Mouse (Mus musculus) midbrain, embryonic 16.5 days (tissue): ENCODE measurements at regions not wholly inside any gene's neighbourhood (a gene's known extent, or its start where the extent isn't known, plus 50 kb on each side); places are given as distances from the start of the nearest gene placed in this dataset.

Experiments
- ATAC-seq: fragments of 200-750 bp; cut with Nextera tagmentation; 2 replicates; pipeline ENCODE4 v1.8.0; 2017; ENCODE audit warnings: moderate TSS enrichment
- H3K27ac ChIP-seq: fragments of 300-500 bp; sonication (generic); 2 replicates; pipeline ENCODE4 v1.5.1; 2014; ENCODE audit warnings: mild to moderate bottlenecking, low read length, mixed read lengths
- H3K27me3 ChIP-seq: fragments of 300-500 bp; sonication (generic); 2 replicates; pipeline ENCODE4 v1.6.1; 2014; ENCODE audit warnings: low read depth, low read length, mixed read lengths; ENCODE audit not compliant: control insufficient read depth, insufficient read depth
- H3K36me3 ChIP-seq: fragments of 300-500 bp; sonication (generic); 2 replicates; pipeline ENCODE4 v1.6.1; 2014; ENCODE audit warnings: mild to moderate bottlenecking, low read length, moderate library complexity, mixed read lengths; ENCODE audit not compliant: control insufficient read depth, insufficient read depth
- H3K4me1 ChIP-seq: fragments of 300-500 bp; sonication (generic); 2 replicates; pipeline ENCODE4 v1.6.1; 2014; ENCODE audit warnings: mild to moderate bottlenecking, low read length, mixed read lengths; ENCODE audit not compliant: control insufficient read depth, insufficient read depth
- H3K4me2 ChIP-seq: fragments of 300-500 bp; sonication (generic); 2 replicates; pipeline ENCODE4 v1.6.1; 2014; ENCODE audit warnings: mild to moderate bottlenecking, low read length, mixed read lengths
- H3K4me3 ChIP-seq: fragments of 300-500 bp; sonication (generic); 2 replicates; pipeline ENCODE4 v1.5.1; 2014; ENCODE audit warnings: low read depth, mild to moderate bottlenecking, low read length, moderate library complexity, mixed read lengths
- H3K9ac ChIP-seq: fragments of 300-500 bp; sonication (generic); 2 replicates; pipeline ENCODE4 v1.6.1; 2014; ENCODE audit warnings: low read depth, low read length, mixed read lengths
- H3K9me3 ChIP-seq: fragments of 300-500 bp; sonication (generic); replicated peaks from 2 replicates; pipeline ENCODE4 v1.6.1; 2014; ENCODE audit warnings: mild to moderate bottlenecking, low read length, mixed read lengths; ENCODE audit not compliant: control insufficient read depth, poor library complexity, severe bottlenecking
- WGBS: fragments of 180-500 bp; shearing (Covaris S2); extraction: QIAGEN DNeasy Blood & Tissue Kit; methylation state at CpG from one replicate; pipeline ENCODE4 v1.1.7; 2014; 5-methylcytosine and 5-hydroxymethylcytosine counted together

- H3K27me3 ChIP-seq: no peaks in the 10 kb centered on the region
- no peaks in the 10 kb centered on the region for H3K4me1 ChIP-seq
- no peak overlapping the region for H3K4me3 ChIP-seq
- no peak overlapping the region for H3K9ac ChIP-seq
- no peaks in the 10 kb centered on the region for H3K9me3 ChIP-seq
- H3K27ac ChIP-seq: no peak overlapping the region
- no peak for ATAC-seq
- no peak overlapping the region for H3K4me2 ChIP-seq
- H3K36me3 ChIP-seq: no peaks in the 10 kb centered on the region
These were observed 532.7 kb upstream of the Hs6st1 start for GRCm38 (mm10) chr1:35535470-35535869.

- Histone ChIP-seq H3K4me3 (no peak overlapping the region), H3K9ac (no peak overlapping the region), H3K4me2 (no peak overlapping the region), H3K27ac (no peak overlapping the region), H3K36me3 (no peaks in the 10 kb centered on the region), H3K4me1 (no peaks in the 10 kb centered on the region), H3K9me3 (no peaks in the 10 kb centered on the region), H3K27me3 (no peaks in the 10 kb centered on the region)
- no peak for ATAC-seq
- 67% methylated on average over 5 of the region's 5 CpGs for WGBS
These were observed 531.9 kb upstream of the Hs6st1 start for GRCm38 (mm10) chr1:35536276-35536675.

GRCm38 (mm10) chr1:35548845-35549244 is 519.4 kb upstream of the Hs6st1 start:
- H3K4me2 ChIP-seq: no peak overlapping the region
- no peak overlapping the region for H3K27ac ChIP-seq
- 85% methylated on average over 3 of the region's 3 CpGs for WGBS
- no peaks in the 10 kb centered on the region for H3K27me3 ChIP-seq
- H3K4me1 ChIP-seq: no peaks in the 10 kb centered on the region
- no peak overlapping the region for H3K9ac ChIP-seq
- no peaks in the 10 kb centered on the region for H3K9me3 ChIP-seq
- no peak overlapping the region for H3K4me3 ChIP-seq
- H3K36me3 ChIP-seq: no peaks in the 10 kb centered on the region
- ATAC-seq: no peak

GRCm38 (mm10) chr1:35551503-35551902 is 516.7 kb upstream of the Hs6st1 start:
- no peaks in the 10 kb centered on the region for H3K4me1 ChIP-seq
- H3K4me3 ChIP-seq: no peak overlapping the region
- no peak for ATAC-seq
- H3K27me3 ChIP-seq: no peaks in the 10 kb centered on the region
- no peak overlapping the region for H3K9ac ChIP-seq
- WGBS: 90% methylated on average over 1 of the region's 1 CpGs
- no peak overlapping the region for H3K4me2 ChIP-seq
- no peaks in the 10 kb centered on the region for H3K36me3 ChIP-seq
- H3K27ac ChIP-seq: no peak overlapping the region
- no peaks in the 10 kb centered on the region for H3K9me3 ChIP-seq

GRCm38 (mm10) chr1:35562786-35563185 is 505.4 kb upstream of the Hs6st1 start:
- H3K9me3 ChIP-seq: no peaks in the 10 kb centered on the region
- no peak overlapping the region for H3K4me3 ChIP-seq
- H3K9ac ChIP-seq: no peak overlapping the region
- ATAC-seq: no peak
- H3K27ac ChIP-seq: no peak overlapping the region
- no peaks in the 10 kb centered on the region for H3K36me3 ChIP-seq
- no peaks in the 10 kb centered on the region for H3K27me3 ChIP-seq
- no peak overlapping the region for H3K4me2 ChIP-seq
- WGBS: 84% methylated on average over 4 of the region's 4 CpGs
- no peaks in the 10 kb centered on the region for H3K4me1 ChIP-seq

- H3K36me3 ChIP-seq: no peaks in the 10 kb centered on the region
- 96% methylated on average over 1 of the region's 1 CpGs for WGBS
- H3K4me3 ChIP-seq: no peak overlapping the region
- H3K9ac ChIP-seq: no peak overlapping the region
- H3K27me3 ChIP-seq: no peaks in the 10 kb centered on the region
- no peaks in the 10 kb centered on the region for H3K9me3 ChIP-seq
- ATAC-seq: no peak
- no peak overlapping the region for H3K4me2 ChIP-seq
- H3K27ac ChIP-seq: no peak overlapping the region
- H3K4me1 ChIP-seq: no peaks in the 10 kb centered on the region
These were observed 493.0 kb upstream of the Hs6st1 start for GRCm38 (mm10) chr1:35575203-35575602.

GRCm38 (mm10) chr1:35579392-35579791 is 488.8 kb upstream of the Hs6st1 start:
- Histone ChIP-seq H3K4me3 (no peak overlapping the region), H3K27me3 (no peaks in the 10 kb centered on the region), H3K9ac (no peak overlapping the region), H3K4me2 (no peak overlapping the region), H3K27ac (no peak overlapping the region), H3K9me3 (no peaks in the 10 kb centered on the region), H3K4me1 (no peaks in the 10 kb centered on the region), H3K36me3 (no peaks in the 10 kb centered on the region)
- no peak for ATAC-seq
- WGBS: 75% methylated on average over 3 of the region's 3 CpGs

- Histone ChIP-seq H3K27me3 (no peaks in the 10 kb centered on the region), H3K9me3 (no peaks in the 10 kb centered on the region), H3K4me1 (no peaks in the 10 kb centered on the region), H3K27ac (no peak overlapping the region), H3K4me2 (no peak overlapping the region), H3K36me3 (no peaks in the 10 kb centered on the region), H3K9ac (no peak overlapping the region), H3K4me3 (no peak overlapping the region)
- 77% methylated on average over 4 of the region's 4 CpGs for WGBS
- ATAC-seq: no peak
These were observed 488.2 kb upstream of the Hs6st1 start for GRCm38 (mm10) chr1:35579992-35580391.

- no peak overlapping the region for H3K4me3 ChIP-seq
- H3K27ac ChIP-seq: no peak overlapping the region
- no peaks in the 10 kb centered on the region for H3K36me3 ChIP-seq
- H3K27me3 ChIP-seq: no peaks in the 10 kb centered on the region
- H3K9ac ChIP-seq: no peak overlapping the region
- H3K4me1 ChIP-seq: no peaks in the 10 kb centered on the region
- no peaks in the 10 kb centered on the region for H3K9me3 ChIP-seq
- no peak overlapping the region for H3K4me2 ChIP-seq
- WGBS: 61% methylated on average over 3 of the region's 3 CpGs
- ATAC-seq: peak; percentile 48; the same call in 1 of the 2 replicates
These were observed 487.7 kb upstream of the Hs6st1 start for GRCm38 (mm10) chr1:35580474-35580873.

- 91% methylated on average over 2 of the region's 2 CpGs for WGBS
- ATAC-seq: no peak
These were observed 480.3 kb upstream of the Hs6st1 start for GRCm38 (mm10) chr1:35587900-35588299.

More at GRCm38 (mm10) chr1:35587900-35588299, 480.3 kb upstream of the Hs6st1 start:
- no peak overlapping the region for H3K4me2 ChIP-seq
- no peaks in the 10 kb centered on the region for H3K36me3 ChIP-seq
- H3K4me3 ChIP-seq: no peak overlapping the region
- no peaks in the 10 kb centered on the region for H3K9me3 ChIP-seq
- H3K27ac ChIP-seq: no peak overlapping the region
- H3K9ac ChIP-seq: no peak overlapping the region
- H3K27me3 ChIP-seq: no peaks in the 10 kb centered on the region
- no peaks in the 10 kb centered on the region for H3K4me1 ChIP-seq
